Mouse (Mus musculus): ENCODE results near the gene Ppp2r5b.
A peak's percentile ranks its signal among the peaks of the same experiment; 100 is the strongest.

The Ppp2r5b gene

DNA sequence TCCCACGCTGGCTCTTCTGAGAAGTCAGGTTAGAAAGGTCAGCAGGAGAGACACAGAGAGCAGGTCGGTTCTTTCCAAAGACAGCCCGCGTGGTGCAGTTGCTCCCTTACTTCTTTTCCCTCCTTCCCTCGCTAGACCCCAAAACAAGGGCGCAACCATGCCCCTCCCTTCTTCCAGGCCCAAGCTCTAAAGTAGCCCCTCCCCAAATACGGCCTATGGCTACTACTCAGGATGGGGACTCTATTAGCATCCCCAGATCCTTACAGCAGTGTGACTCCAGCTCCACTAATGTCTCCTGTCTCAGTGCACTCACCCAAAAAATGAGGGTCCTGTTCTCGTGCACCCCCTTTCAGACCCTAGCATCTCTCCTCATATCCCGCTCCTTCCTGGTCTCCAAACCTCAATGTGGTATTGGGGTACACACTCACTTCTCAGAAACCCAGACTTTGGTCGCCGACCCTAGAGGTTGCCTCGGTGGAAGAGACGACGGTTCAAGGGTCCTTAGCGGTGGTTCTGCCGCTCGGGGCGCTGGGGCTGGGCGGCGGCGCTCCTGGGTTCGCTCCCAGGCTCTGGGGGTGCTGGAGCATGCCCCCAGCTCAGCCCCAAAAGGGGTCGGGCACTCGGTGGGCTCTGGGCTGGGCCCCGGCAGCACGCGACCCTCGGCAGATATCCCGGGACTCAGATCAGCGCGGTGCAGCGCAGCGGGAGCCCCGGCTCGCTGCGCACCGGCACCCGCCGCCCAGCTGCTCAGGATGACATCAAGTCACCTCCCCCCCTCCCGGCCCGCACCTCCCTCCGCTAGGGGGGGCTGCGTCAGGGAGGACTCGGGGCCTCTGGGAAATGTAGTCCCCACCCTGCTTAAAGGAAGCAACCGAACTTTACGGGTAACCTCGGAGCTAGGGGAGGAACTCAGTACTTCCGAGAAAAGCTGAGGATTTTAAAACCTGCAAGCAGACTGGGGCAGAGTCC, at the start of gene Ppp2r5b:
Gene Ppp2r5b, minus strand, starts transcription at position 789 of the 969 bp plus-strand sequence.
- peak; percentile 67 for DNase-seq (ENCODE audit: low spot score)

DNA sequence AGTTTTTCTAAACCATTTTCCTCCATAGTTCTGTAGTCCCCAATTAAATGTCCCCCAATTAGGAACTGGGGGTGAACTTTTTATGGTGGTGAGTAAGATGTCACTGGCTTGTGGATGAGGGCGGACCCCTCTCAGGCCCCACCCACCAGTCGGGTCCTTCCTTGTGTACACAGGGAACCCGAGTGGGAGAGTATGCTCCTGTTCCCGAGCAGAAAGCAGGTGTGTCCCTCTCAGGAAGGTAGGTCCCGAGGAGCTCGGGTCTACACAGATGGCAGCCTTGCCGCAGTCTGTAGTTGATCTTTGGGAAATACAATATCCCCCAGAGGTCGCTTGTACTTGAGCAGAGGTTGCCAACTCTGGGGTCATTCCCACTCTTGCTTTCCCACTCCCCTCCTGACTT, 49.6 kb upstream of the Ppp2r5b start:
- DNase-seq (ENCODE audit: low spot score): no peak

DNA sequence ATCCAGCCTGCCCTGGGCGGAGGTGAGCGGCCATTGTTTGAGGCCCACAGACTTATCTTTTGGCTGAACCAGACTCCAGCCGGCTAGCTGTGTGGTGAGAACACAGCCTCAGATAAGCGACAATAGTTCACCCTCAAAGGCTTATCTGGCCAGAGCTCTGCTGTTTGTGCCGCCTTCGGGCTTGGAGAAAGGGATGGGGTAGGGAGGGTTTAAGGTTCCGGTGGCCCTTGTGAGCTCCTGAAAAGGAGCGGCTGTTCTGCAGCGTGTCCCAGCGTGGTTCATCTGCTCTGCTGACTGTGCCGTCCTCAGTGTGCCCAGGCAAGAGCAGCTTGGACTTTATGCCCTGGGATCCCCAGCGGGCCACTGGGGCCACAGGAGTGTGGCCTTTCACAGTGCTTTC, 48.8 kb upstream of the Ppp2r5b start:
- no peak for DNase-seq (ENCODE audit: low spot score)

DNA sequence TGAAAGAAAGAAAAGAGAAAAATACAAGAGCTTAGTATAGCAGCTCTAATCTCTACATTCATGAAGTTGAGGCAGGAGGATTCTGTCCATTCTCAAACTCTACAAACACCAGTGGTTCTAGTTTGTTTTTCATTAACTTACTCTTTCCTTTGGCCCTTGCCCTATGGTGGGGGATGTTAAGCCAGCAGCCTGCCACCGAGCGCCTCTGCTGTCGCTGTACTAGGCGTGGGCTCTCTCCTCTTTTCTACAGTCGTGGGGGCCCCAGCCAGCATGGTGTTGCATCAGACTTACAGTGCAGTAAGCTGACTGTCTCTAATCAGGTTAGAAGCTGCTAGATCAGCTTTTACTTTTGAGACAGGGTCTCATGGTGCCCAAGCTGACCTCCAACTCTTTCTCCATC, 47.3 kb upstream of the Ppp2r5b start:
- no peak for DNase-seq (ENCODE audit: low spot score)

DNA sequence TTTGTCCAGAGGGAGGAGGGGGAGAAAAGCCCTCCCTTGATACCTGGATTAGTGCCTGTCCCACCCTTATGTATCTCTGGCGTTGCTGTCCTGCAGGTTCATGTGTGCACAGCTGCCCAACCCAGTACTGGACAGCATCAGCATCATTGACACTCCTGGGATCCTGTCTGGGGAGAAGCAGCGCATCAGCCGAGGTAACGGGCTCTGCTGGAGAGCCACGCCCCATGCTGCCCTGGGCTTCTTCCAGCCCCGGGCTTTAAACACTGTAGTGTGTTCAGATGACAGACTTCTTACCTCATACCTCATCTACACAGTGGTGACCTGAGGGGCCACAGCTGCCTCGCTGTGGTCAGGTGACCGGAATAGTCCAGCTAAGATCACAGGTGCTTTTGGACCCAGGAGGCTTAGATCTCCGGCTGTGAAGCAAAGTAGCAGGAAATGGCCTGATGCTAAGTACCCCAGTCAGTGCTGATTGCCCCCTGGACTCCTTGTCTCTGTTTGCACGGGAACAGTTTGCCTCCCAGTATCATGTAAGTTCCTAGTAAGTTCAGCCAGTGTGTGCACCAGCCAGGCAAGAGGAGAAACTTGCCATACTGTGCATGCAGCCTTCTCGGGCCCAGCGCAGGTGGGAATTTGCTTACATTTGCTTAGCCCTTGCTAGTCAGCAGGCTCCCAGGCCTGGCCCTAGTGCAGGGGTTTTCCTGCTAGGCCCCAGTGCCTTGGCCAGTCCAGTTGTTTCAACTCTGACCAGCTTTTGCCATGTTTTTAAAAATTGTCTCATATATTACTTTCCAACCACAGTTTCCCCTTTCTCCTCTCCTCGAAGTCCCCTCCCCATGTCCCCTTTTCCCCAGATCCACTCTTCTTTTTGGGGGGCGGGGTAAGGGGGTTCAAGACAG, 45.7 kb upstream of the Ppp2r5b start:
- DNase-seq (ENCODE audit: low spot score): no peak

DNA sequence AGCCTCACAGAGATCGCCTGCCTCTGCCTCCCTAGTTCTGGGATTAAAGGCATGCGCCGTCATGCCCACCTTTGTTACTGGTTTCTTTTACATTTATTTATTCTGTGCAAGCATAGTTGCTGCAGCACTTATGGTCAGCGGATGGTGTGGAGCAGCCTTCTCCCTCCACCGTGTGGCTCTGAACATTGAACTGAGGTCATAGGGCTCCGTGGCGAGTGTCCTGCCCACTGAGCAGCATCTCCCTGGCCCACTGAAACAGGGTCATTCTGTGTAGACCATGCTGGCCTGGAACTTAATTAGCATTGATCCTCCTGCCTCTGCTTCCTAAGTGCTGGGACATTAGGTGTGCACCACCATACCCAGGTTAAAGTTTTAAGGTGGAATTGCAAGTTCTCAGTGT, 44.9 kb upstream of the Ppp2r5b start:
- no peak for DNase-seq (ENCODE audit: low spot score)

DNA sequence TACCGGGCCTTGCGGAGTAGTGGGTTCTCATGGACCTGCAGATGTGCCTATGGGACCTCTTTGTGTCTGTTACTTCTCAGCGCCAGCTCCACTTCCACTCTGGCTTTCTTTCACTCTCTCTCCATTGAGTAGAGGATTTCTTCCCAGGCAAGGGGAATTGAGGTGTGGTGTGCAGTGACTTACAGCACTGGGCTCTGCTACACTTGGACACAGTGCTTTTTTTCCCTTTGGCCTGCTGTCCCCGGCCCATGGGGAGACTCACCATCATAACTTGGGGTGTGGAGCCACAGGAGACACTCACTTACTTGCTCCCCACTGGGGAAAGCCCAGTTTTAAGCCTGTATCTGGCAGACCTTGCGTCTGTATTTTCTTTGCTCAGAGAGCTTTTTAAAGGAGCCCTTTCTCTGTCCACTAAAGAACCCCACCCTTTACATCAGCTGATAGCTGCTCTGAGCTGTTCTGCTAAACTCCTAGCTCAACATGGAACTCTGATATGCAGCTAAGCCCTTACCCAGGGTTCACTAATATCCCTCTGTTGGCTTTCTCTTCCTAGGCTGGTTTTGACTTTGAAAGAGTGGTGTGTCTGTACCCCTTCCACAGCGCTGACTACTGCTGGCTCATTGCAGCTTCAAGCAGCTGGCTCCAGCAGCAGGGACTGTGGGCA, 43.9 kb upstream of the Ppp2r5b start:
- no peak for DNase-seq (ENCODE audit: low spot score)

DNA sequence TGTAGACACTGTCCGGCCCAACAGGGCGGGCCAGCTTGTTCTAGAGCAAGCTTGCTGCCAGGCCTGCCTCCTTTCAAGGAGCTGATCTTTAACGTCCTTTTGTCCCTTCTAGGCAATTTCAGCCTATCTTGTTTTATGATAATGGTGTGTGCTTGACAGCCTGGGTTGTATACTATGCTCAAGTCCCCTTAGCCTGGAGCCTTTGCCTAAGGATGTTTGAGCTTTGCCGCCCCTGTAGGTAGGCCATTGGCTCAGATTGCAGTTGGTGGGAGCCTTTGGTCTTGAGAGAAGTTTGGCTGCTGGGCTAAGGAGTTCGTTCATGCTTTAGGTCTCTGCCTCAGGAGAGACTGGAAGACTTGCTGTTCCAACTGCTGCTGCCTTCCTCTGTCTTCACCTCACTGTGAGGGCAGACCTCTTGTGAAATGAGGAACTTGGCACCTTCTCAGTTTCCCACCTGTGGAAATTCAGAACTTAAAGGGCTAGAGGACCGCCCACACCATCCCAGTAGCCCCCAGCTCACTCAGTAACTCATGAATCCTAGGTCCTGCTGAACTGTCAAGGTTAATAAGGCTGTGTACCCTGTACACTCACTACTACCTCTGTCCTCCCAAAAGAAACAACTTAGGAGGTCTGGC, 42.9 kb upstream of the Ppp2r5b start:
- DNase-seq (ENCODE audit: low spot score): no peak

DNA sequence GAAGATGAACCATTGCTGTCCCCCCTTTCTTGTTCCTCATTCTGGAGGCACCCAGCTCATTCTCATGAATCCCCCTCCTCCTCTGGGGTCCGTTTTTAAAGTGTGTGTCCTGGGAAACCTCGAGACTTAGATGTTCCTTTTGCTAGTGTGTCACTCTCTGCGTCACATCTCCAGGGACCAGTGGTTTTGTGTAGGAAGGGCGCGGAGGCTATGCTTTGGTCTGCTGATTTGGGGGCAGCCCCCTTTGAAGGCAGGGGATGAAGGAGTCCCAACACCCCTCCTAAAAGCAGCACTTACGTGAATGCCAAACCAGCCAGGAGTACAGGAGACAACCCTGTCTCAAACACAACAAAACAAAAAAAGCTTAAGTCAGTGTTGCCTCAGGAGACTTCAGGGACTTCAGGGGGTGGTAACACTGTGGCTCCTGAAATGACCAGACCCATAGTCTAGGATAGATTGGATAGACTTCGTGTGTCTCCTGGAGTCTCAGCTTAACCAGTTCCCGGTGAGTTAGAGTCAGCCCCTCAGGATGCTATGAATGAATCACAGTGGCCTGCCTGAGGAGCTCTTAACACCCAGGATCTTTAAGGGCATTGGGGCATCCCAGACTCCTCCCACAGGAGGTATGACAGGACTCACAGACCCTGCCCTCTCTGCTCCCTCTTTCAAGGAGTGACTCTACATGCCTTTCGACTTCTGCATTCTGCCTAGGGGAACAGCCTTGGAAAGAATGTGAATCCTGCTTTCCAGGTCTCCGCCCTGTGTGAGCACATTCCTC, 42.2 kb upstream of the Ppp2r5b start:
- peak; percentile 28 for DNase-seq (ENCODE audit: low spot score)

DNA sequence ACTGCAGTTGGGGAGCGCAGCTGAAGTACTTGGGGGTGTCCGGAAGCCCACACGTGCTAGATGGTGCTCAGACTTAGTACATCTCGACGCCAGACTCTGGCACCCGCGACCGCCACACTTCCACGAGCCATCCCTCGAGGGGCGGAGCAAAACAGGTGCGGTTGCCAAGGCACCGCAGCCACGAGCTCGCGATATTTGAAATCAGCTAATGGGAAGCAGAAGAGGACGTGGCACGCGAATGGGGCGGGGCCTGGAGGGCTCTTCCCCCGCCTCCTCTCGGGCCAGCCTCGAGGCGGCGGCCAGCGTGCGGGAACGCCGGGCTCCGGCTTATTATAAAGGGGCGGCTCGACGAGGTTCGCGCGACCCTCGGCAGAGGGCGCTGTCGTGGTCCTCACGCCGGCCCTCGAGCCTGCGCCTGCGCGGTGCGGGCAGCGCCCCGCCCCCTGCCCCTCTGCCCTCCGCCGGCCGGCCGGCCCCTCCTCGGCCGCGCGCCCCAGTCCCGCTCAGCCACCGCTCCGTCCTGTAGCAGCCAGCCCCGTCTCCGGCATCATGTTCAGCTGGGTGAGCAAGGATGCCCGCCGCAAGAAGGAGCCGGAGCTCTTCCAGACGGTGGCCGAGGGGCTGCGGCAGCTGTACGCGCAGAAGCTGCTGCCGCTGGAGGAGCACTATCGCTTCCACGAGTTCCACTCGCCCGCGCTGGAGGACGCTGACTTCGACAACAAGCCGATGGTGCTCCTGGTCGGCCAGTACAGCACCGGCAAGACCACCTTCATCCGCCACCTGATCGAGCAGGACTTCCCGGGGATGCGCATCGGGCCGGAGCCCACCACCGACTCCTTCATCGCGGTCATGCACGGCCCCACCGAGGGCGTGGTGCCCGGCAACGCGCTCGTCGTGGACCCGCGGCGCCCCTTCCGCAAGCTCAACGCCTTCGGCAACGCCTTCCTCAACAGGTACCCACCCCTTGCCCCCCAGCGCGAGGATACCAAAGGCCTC, 41.1 kb upstream of the Ppp2r5b start, which contains the start of gene Ehd1:
Gene Ehd1, plus strand, starts transcription at position 300 of the 996 bp plus-strand sequence.
- DNase-seq (ENCODE audit: low spot score): peak; percentile 84

DNA sequence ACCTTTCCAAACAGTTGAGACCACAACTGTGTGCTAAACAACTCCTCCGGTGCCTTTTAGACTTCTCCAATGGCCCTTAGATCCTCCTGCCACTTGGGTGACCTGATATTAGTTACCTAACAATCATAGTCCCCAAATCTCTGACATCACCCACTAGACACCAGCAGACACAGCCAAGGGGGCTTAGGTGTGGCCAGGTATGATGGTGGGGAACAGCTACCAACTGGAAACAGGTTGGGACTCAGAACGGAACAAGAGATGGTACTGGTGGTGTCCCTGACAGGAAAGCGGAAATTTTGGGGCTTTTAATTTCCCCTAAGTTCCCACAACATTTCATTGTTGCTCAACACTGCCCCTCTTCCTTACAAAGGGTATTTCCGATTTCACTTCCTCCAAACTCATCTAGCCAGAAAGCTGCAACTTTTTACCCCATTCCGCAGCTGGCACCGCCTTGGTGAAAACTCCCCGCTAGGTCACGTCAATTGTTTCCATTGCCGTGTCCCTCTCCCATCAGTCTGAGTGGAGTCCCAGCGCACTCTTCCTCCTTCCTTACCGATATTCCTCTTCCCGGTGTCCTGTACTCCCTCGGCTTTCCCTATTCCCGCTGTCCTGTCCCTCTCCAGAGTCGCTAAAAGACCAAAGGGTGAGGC, 40.2 kb upstream of the Ppp2r5b start:
- DNase-seq (ENCODE audit: low spot score): no peak

DNA sequence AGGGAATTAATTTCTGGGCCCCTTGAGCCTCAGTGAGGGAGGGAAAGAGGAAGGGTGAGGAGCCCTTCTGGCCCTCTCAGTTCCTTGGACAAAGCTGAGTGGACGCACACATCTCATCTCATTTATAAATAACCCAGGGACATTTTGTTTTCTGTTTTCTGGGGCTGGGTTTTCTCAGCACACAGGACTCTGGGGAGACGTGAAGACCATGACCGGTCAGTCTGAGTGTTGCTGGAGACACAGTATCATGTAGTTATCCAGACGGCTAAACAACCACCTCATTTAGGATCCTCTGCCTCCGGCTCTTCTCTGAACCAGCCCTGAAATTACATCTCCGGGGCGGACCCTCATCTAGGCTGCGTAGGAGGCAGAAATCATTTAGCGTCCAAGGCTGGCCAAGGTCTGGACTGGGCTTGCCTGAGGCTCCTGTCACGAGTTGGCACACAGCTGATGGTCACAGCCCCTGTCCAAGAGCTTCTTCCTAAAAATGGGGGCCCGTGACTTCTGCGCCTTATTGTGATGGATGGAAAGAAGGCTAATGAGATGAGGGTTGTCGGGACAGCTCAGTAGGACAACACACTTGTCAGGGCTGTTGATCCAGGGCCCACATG, 38.4 kb upstream of the Ppp2r5b start:
- no peak for DNase-seq (ENCODE audit: low spot score)

DNA sequence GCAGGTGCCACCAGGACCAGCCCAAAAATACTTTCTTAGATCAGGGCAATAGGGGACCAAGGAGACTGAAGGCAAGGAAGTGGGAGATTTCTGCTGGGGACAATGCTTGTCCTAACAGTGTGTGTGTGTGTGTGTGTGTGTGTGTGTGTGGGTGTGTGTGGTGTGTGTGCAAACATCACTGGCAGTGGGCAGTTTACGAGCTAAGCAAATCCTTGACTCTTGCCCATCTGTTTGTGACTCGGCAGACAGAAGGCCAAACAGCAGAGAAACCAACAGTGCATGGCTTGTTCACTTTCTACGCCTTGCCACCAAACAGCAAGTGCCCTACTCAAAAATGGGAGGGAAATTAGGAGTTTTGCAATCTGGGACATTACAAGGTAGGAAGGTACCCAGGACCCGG, 37.9 kb upstream of the Ppp2r5b start:
- DNase-seq (ENCODE audit: low spot score): no peak

DNA sequence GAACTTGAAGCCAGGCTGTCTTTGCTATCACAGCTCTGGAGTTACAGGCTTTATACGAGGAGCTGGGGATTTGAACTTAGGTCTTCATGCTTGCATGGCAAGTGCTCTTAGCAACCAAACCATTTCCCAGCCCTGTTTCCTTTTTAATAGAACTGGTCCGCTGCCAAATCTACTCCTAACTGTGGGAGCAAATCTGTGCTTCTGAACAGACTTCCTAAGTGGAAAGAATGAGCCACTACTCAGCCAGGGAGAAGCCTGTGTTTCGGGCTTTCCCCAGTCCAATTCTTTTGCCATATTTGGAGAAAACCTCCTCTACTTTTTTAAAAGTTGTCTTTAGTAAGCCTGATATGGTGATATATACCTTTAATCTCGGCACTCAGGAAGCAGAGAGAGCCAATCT, 37.1 kb upstream of the Ppp2r5b start:
- no peak for DNase-seq (ENCODE audit: low spot score)

DNA sequence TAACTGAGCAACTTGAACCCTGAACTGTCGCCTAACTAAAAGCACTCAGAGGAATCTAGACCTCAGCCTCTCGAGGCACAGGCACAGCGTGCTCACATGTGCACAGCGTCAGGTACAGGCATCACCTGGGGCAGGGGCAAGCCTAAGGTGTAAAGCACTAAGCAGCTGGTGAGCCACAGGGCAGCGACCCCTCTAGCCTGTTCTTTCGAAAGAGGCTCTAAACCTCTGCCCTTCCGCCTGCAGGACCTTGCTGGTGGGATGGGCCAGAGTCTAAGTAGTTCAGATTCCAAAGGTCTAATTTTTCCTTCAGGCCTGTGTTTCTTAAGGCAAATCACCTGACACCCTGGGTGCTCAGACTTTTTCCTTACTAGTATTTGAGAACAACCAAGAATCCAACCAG, 36.4 kb upstream of the Ppp2r5b start:
- DNase-seq (ENCODE audit: low spot score): no peak

DNA sequence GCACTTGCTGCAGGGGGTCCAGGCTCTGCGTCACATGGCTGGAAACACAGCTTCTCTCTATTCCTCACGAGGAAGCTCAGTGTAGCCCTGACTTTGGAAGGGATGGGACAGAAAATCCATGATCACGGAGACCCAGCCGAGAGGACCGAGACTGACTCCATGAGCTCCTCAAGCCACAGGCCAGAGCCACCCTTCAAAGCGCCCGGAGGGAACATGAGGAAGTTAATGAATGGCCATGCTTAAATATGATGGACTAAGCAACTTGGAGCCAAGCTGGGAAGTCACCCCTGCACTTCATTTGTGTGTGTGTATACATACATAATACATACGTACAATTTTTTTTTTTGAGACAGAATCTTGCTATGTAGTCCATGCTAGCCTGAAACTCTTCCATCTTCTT, 35.5 kb upstream of the Ppp2r5b start:
- no peak for DNase-seq (ENCODE audit: low spot score)

DNA sequence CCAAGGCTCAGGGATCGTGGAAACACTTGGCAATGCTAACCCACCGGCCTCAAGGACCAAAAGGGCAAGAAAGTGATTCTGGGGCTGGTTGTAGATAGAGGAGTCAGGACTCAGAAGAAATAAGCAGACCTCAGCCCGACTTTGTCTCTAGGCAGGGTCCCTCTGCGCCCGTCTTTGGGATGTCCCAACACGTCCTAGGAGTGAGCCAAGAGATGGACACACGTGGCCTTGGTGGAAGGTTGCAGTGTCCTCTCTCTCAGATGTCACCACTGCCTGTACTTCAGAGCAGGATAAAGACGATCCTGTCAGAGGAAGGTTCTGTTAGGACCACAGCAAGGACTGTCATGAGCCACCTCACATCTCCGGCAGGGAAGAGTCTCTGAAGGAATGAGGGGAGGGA, 35.0 kb upstream of the Ppp2r5b start:
- DNase-seq (ENCODE audit: low spot score): no peak

DNA sequence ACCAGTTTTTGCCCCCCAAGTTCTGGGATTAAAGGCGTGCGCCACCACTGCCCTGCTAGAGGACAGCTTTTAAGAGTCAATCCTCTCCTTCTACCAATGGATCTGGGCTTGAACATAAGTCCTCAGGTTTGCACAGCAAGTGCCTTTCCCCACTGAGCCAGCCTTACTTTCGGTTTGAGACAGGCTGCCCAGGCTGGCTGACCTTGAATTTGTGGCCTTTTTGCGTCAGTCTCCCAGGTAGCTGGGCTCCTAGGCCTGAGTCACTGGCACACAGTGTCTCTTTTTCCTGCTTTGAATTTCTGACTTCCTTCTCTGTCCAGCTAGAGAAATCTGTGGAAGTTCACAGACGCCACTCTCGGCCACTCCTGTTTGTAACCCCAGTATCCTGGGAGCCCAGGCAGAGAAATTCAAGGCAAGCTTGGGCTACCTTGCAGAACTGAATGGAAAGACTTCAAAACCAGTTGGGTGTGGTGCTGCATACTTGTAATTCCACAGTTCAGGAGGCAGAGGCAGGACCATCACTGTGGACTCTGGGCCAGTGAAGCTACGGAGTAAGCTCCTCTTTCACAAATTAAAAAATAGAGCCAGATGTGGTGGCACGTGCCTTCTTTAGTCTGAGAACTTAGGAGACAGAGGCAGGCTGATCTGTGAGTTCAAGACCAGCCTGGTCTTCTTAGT, 34.3 kb upstream of the Ppp2r5b start:
- DNase-seq (ENCODE audit: low spot score): no peak

Data from urinary bladder, postnatal 10 days (tissue).